Mouse (Mus musculus): ENCODE results near the gene Ovol3.

The Ovol3 gene

DNA sequence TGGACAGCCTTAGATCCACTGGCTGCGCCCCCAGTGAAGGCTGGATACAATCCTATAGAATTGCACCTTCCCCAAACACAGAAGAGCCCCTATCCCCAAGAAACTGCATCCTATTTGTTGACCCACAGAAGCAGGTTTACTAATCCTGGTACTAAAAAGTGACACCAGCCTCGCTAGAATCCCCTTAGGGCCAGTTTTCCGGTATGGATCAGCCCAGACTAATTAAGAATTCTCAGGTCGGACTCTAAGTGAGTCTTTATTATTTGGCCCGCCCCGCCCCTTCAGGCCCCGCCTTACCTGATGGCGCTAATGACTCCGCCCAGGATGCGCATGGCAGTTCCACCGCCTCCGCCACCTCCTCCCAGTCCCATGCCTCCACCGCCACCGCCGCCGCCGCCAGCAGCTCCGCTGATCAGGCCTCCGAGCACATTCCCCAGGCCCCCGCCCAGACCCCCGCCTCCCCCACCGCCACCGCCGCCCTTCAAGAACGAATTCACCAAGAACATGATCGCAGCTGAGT, 41.9 kb downstream of the Ovol3 start:
- DNase-seq: peak; percentile 59 to 68

- DNase-seq: no peak
These were observed 42.5 kb downstream of the Ovol3 start for GRCm38 (mm10) chr7:30193013-30193412.

DNA sequence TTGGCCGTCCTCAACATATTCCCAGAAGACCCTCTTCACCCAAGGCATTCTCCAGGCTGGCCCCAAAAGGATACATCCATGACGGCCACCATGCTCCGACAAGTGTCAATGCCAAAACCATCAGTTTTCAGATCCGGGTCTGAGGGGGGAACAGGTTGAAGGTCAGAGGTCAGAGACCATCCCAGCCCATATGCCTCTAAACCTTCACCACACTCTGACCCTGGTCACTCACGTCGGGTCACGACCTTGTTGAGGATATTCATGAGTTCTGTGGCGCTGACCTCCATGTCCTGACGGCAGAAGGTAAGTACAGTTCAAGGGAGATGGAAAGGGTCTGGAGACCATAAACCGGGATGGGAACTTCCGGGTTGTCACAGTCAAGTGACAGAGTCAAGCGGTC, 43.4 kb downstream of the Ovol3 start:
- no peak for DNase-seq

- DNase-seq: no peak
These were observed 46.4 kb downstream of the Ovol3 start for GRCm38 (mm10) chr7:30189116-30189491.

- no peak for DNase-seq
These were observed 47.0 kb downstream of the Ovol3 start for GRCm38 (mm10) chr7:30188344-30189115.

DNA sequence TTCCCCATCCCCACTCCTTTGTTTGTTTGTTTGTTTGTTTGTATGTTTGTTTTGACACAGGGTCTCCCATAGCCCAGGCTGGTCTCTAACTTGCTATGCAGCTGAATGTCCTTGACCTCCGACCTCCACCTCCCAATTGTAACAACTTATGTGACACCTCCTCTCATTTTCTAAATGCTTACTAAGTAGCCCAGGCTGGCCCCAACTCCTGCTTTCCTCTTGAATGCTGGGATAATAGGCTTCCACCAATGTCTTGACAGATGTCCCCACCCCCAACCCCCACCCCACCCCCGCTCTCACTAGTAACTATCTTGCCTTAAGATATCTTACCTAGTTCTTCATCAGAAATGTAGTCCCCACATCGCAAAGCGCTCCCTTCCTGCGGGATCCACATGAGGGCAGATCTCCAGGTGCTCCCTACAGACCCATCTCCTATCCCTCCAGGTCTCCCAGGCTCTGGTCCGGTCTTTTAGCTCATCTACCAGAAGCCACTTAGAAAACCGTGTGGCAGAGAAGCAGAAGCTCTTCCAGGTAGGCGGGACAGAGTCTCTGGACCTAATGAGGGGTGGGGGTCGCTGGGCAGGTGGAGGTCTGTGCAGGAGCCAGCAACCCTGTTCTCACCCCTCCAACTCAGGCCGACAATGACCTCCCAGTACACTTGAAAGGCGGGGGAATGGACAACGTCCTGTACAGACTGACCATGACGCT, 50.7 kb downstream of the Ovol3 start:
- DNase-seq: no peak

DNA sequence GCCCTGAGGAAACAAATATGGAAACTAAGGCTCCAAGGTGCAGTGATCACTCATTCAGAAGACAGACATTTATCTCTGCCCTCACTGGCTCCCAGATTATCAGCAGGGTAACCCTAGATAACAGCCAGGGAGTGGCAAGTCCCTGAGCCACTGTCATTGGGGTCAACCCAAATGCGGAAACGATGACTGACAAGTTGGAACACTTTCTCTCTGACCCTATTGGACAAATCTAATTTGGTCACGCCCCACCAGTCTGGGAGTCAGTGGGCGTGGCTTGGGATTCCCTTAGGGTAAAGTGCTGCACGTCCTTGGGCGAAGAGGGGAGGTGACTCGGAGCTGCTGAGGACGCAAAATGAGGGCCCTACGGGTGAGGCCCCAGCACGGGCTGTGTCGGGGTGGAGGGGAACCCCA, 51.6 kb downstream of the Ovol3 start, which contains the start of gene Cox7a1:
Gene Cox7a1 (plus strand): TSS at position 266 of the 411 bp plus-strand sequence.
- DNase-seq: peak; percentile 82 to 88

Measured in thymus, postnatal 36 days (tissue).